Mouse (Mus musculus) heart, postnatal 0 days (tissue): ENCODE measurements at regions not wholly inside any gene's neighbourhood (a gene's known extent, or its start where the extent isn't known, plus 50 kb on each side); places are given as distances from the start of the nearest gene placed in this dataset.

Experiments
- ATAC-seq: fragments of 200-750 bp; cut with Nextera tagmentation; 2 replicates; pipeline ENCODE4 v1.8.0; 2017; ENCODE audit warnings: low read depth, moderate number of reproducible peaks, moderate library complexity; ENCODE audit not compliant: insufficient read depth
- DNase-seq: peaks from one replicate; pipeline ENCODE4 v3.0.0-alpha.2; 2016; ENCODE audit warnings: low spot score
- H3K27ac ChIP-seq: fragments of 300-500 bp; sonication (generic); 2 replicates; pipeline ENCODE4 v1.5.1; 2014; ENCODE audit warnings: low read depth, mild to moderate bottlenecking
- H3K27me3 ChIP-seq: fragments of 300-500 bp; sonication (generic); 2 replicates; pipeline ENCODE4 v1.6.1; 2014; ENCODE audit warnings: low read length, mixed read lengths; ENCODE audit not compliant: control insufficient read depth, insufficient read depth
- H3K36me3 ChIP-seq: fragments of 300-500 bp; sonication (generic); replicated peaks from 2 replicates; pipeline ENCODE4 v1.6.1; 2014; ENCODE audit warnings: low read length, mixed read lengths; ENCODE audit not compliant: control insufficient read depth, insufficient read depth
- H3K4me1 ChIP-seq: fragments of 300-500 bp; sonication (generic); 2 replicates; pipeline ENCODE4 v1.6.1; 2014; ENCODE audit warnings: antibody characterized with exemption; ENCODE audit not compliant: control insufficient read depth, insufficient read depth
- H3K4me2 ChIP-seq: fragments of 300-500 bp; sonication (generic); 2 replicates; pipeline ENCODE4 v1.6.1; 2014; ENCODE audit warnings: low read depth, mild to moderate bottlenecking, low read length, moderate library complexity
- H3K4me3 ChIP-seq: fragments of 300-500 bp; sonication (generic); 2 replicates; pipeline ENCODE4 v1.5.1; 2014; ENCODE audit warnings: low read depth, low read length
- H3K9ac ChIP-seq: fragments of 300-500 bp; sonication (generic); replicated peaks from 2 replicates; pipeline ENCODE4 v1.6.1; 2014; ENCODE audit warnings: low read depth, low read length, mixed read lengths
- H3K9me3 ChIP-seq: fragments of 300-500 bp; sonication (generic); replicated peaks from 2 replicates; pipeline ENCODE4 v1.6.1; 2016; ENCODE audit warnings: low read length; ENCODE audit not compliant: control insufficient read depth
- CTCF ChIP-seq: IDR thresholded peaks from 2 replicates; pipeline ENCODE4 v1.5.1; 2016; ENCODE audit warnings: antibody characterized with exemption, control low read depth, low read depth
- EP300 ChIP-seq: IDR thresholded peaks from 2 replicates; pipeline ENCODE4 v1.6.1; 2016; ENCODE audit warnings: antibody characterized with exemption, low read depth
- WGBS: fragments of 180-500 bp; shearing (Covaris S2); extraction: QIAGEN DNeasy Blood & Tissue Kit; methylation state at CpG from one replicate; pipeline ENCODE4 v1.1.7; 2014; 5-methylcytosine and 5-hydroxymethylcytosine counted together

DNA sequence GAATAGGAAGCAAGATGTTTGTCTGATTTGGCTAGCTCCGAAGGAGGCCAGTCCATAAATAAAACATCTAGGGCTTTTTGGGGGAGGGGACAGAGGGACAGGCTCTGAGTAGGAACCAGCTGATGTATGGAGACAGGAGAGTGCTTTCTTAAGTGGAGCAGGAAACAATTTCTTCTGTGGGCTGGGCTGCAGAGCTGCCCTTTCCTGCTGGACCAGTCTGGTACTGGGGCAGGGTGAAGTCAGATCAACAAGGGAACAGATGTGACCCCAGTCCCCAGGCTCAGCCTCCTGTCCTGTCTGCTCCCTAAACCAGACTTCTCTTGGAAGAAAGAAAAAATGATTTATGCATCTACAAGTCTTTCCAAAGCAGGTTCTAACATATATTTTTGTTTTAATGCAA, 633.6 kb downstream of the Dhx35 start:
- H3K27ac ChIP-seq = no peak overlapping the region
- 0 out of 2 replicates have a peak, but pooled peaks cover 2% of the 10 kb centered on the region for H3K9me3 ChIP-seq
- no peaks in the 10 kb centered on the region for H3K27me3 ChIP-seq
- H3K4me1 ChIP-seq = no peaks in the 10 kb centered on the region
- no peak overlapping the region for H3K9ac ChIP-seq
- H3K36me3 ChIP-seq = no peaks in the 10 kb centered on the region
- TF ChIP-seq CTCF = no peak
- no peak for TF ChIP-seq EP300
- DNase-seq = no peak
- no peak overlapping the region for H3K4me2 ChIP-seq
- ATAC-seq = no peak
- H3K4me3 ChIP-seq = no peak overlapping the region
- 18% methylated on average over 1 of the region's 1 CpGs for WGBS

DNA sequence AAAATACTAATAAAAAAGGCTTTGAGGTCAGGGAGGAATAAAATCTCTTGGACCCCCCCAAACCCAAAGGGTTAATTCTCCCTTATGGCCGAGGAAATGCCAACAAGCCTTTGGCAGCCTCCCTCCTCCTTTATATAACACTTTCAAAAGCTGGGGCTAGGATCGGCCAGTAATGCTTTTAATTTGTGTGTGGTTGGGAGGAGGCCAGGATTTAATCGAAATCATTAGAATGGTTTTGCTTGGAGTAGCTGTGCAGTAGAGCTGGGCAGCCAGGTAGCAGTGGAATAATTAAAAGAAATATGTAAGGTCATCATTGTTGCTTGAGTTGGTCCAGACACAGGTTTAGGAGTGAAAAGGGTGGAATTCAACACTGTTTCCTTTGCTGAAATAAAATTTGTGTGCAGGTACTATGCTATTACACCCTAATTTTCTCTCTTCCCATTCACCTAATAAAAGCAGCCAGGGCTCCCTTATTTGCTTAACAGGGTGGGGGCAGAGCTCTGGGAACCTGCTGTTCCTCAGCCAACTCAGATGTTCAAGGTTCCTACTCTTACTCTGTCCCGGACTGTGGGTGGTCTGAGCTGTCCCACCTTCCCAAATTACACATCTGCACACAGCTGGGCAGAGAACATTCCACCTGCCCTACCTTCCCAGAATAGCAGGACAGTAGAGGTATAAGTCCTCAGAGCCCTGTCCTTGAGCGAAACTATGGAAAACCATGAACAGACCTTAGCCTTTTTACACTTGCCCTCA, 636.1 kb downstream of the Dhx35 start:
- Histone ChIP-seq H3K4me3 (no peak overlapping the region), H3K9me3 (0 out of 2 replicates have a peak, but pooled peaks cover 12% of the 10 kb centered on the region), H3K36me3 (no peaks in the 10 kb centered on the region), H3K27ac (no peak overlapping the region), H3K4me1 (no peaks in the 10 kb centered on the region), H3K4me2 (no peak overlapping the region), H3K9ac (no peak overlapping the region), H3K27me3 (no peaks in the 10 kb centered on the region)
- DNase-seq = no peak
- TF ChIP-seq EP300 = no peak
- no peak for TF ChIP-seq CTCF
- ATAC-seq = no peak
- WGBS = 67% methylated on average over 5 of the region's 5 CpGs

DNA sequence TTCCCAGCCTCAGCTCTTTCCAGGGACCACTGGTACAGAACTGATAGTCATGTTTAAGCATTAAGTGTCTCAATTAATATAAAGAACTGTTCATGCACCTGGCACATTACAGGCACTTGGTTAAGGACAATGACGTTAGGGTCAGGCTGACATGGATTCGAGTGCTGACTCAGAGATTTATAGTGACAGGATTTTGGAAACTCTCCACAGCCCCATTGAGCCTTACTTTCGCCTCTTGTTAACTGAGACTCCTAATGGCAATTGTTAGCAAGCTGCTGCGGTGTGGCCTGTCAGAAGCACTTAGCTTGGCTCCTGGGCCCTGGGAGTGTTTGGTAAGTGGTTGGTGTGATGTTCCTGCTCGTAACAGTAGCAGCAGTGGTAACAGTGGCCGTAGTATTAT, 644.4 kb downstream of the Dhx35 start:
- no peaks in the 10 kb centered on the region for H3K36me3 ChIP-seq
- no peak overlapping the region for H3K4me2 ChIP-seq
- no peaks in the 10 kb centered on the region for H3K4me1 ChIP-seq
- H3K9me3 ChIP-seq = 0 out of 2 replicates have a peak, but pooled peaks cover 3% of the 10 kb centered on the region
- no peak overlapping the region for H3K27ac ChIP-seq
- TF ChIP-seq CTCF (no peak), EP300 (no peak)
- H3K9ac ChIP-seq = no peak overlapping the region
- ATAC-seq = no peak
- H3K4me3 ChIP-seq = no peak overlapping the region
- H3K27me3 ChIP-seq = no peaks in the 10 kb centered on the region
- 70% methylated on average over 6 of the region's 6 CpGs for WGBS
- no peak for DNase-seq

DNA sequence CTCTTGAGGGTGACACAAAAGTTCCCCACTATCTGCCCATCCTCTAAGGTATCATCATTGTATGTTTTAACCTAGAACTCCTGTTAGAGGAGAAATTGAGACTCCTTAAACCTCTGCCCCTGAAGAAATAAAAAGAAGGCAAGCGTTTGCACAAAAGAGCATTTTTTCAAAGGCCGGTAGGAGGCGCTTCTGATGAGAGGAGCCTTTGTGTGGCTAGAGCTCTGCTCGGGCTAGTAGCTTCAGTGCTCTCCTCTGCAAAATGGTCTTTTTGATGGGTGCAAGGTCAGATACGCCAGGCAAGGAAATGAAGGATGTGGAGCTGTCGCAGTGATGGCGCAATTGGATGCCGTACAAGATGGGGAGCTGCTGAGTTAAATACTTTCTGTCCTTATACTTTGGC, 649.0 kb downstream of the Dhx35 start:
- Histone ChIP-seq H3K4me2 (no peak overlapping the region), H3K9me3 (no peaks in the 10 kb centered on the region), H3K9ac (no peak overlapping the region), H3K36me3 (no peaks in the 10 kb centered on the region), H3K4me3 (no peak overlapping the region), H3K27me3 (no peaks in the 10 kb centered on the region), H3K4me1 (no peaks in the 10 kb centered on the region), H3K27ac (no peak overlapping the region)
- 26% methylated on average over 8 of the region's 8 CpGs for WGBS
- ATAC-seq = no peak
- TF ChIP-seq EP300 (no peak), CTCF (peak; percentile 40)
- no peak for DNase-seq

DNA sequence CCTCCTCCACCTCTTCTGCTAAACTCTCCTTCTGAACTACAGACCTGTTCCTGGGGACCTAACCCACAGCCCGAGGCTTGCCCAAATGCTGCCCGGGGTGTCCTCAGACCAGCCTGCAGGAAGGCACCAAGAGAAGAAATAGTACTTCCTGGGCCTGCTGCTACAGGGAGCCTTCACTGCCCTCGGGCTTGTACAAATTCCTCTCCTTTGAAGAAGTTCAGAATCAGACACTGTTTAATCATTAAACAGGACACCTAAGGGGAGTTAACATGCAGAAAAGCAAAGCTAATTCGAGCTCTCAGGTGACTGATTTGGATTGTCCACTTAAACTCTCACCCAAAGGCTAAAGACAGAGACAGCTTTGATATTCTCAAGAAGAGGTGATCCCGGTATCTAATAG, 651.8 kb downstream of the Dhx35 start:
- H3K4me2 ChIP-seq = no peak overlapping the region
- H3K27ac ChIP-seq = no peak overlapping the region
- 65% methylated on average over 5 of the region's 5 CpGs for WGBS
- no peaks in the 10 kb centered on the region for H3K4me1 ChIP-seq
- H3K36me3 ChIP-seq = no peaks in the 10 kb centered on the region
- H3K9me3 ChIP-seq = no peaks in the 10 kb centered on the region
- DNase-seq (no peak), ATAC-seq (no peak)
- no peak overlapping the region for H3K9ac ChIP-seq
- H3K27me3 ChIP-seq = no peaks in the 10 kb centered on the region
- no peak overlapping the region for H3K4me3 ChIP-seq
- TF ChIP-seq EP300 (no peak), CTCF (no peak)

DNA sequence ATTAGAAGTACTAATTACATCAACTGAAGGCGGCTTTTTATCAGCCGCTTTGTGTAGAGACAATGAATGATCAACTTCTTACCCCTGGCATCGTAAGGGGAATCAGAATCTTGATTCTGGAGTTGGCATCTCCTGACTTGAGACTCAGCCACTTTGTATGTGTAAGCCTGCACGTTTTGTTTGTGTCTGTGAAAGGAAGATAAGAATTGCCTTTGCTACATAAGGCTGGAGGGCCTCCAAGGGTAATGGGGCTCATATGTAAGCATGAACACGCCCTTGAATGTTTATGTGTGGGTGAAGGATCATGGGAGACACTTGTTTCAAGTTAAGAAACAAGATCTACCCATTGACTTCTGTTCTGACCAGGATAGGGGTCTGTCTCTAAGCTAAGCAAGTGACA, 652.3 kb downstream of the Dhx35 start:
- Histone ChIP-seq H3K4me1 (no peaks in the 10 kb centered on the region), H3K27ac (no peak overlapping the region), H3K27me3 (no peaks in the 10 kb centered on the region), H3K36me3 (no peaks in the 10 kb centered on the region), H3K4me2 (no peak overlapping the region), H3K9ac (no peak overlapping the region), H3K9me3 (no peaks in the 10 kb centered on the region), H3K4me3 (no peak overlapping the region)
- 63% methylated on average over 5 of the region's 5 CpGs for WGBS
- ATAC-seq (no peak), DNase-seq (no peak)
- TF ChIP-seq CTCF (no peak), EP300 (no peak)
